Mouse (Mus musculus) naive thymus-derived CD4-positive, alpha-beta T cell, adult 2 months (primary cell): ENCODE data around the gene Wwp2.

Experiments
- DNase-seq: peaks from one replicate; pipeline ENCODE4 v3.0.0-alpha.2; 2011; ENCODE audit warnings: low read depth

Wwp2 gene

GRCm38 (mm10) chr8:107435962-107436831 is at the start of gene Wwp2:
Gene Wwp2, plus strand, starts transcription at chr8:107436365.
- DNase-seq, result peak; percentile 83

GRCm38 (mm10) chr8:107386642-107387041 is 49.5 kb upstream of the Wwp2 start:
- DNase-seq, result peak; percentile 64

- peak; percentile 22 for DNase-seq
Measured at GRCm38 (mm10) chr8:107387861-107388260, 48.3 kb upstream of the Wwp2 start.

- DNase-seq, result no peak
Measured at GRCm38 (mm10) chr8:107389557-107389956, 46.6 kb upstream of the Wwp2 start.

GRCm38 (mm10) chr8:107390476-107391135 is 45.6 kb upstream of the Wwp2 start:
- no peak for DNase-seq

GRCm38 (mm10) chr8:107391136-107391516 is 45.0 kb upstream of the Wwp2 start:
- no peak for DNase-seq

- DNase-seq, result no peak
Measured at GRCm38 (mm10) chr8:107395397-107395796, 40.8 kb upstream of the Wwp2 start.

DNA sequence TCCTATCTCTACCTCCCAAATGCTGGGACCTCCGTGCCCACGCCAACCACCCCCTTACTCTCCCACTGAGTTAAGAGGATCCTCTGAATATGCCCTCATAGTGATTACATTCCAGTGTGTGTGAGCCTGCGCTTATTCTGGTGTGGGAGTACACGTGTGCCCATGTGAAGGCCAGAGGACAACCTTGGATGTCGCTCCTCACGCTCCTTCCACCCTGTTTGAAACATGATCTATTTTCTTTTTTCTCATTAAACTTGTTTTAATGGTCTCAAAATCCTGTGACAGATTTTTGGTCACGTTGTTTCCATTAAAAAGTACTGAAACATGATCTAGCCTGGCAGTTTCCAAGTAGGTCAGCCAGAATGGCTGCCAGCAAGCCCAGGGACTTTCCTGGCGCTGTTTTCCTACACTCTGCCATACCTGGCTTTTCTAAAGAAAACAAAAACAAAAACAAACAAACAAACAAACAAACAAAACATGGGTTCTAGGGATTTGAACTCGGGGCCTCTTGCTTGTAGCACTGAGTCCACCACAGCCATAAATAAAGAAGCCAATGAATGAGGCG is 40.0 kb upstream of the Wwp2 start:
- no peak for DNase-seq

- no peak for DNase-seq
Measured at GRCm38 (mm10) chr8:107397665-107398064, 38.5 kb upstream of the Wwp2 start.

DNA sequence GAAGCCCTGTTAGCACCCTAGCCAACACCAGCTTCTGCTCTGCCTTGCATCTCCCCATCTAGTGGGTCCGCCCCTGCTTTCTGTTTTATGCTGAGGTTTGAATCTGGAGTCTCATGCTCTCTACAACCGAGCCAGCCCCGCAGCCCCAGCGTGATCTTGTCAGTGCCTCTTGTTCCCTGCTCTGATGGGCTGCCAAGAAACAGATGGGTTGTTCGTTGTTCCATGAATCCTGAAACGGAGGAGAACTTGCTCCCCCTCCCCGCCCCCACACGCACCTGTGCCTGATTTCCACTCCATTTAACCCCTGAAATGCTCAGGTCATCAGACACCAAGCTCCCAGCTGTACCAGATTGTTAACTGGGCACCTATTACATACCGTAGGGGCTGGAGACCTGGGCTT is 36.7 kb upstream of the Wwp2 start:
- DNase-seq, result no peak

DNA sequence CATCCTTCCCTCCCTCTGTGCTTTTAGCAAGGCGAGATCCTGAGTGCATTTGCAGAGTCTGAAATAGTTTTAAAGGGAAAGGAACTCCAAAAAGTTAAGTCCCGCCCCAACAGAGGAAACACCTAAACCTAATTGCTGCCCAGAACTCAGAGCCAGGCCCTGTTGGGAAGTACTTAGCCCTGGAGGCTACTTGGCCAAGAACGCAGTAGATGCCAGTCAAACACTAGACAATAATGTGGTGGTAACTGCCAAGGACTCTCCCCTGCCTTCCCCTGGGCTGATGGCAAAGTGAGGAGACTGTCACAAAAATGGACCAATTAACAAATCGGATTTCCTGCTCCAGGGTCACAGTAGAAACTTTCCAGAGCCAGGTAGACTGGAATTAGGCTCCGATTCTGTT is 34.3 kb upstream of the Wwp2 start:
- DNase-seq, result no peak

- peak; percentile 37 for DNase-seq
Measured at GRCm38 (mm10) chr8:107403038-107403781, 33.0 kb upstream of the Wwp2 start, which contains the start of gene Nqo1. Gene Nqo1, minus strand, starts transcription at chr8:107403206.

DNA sequence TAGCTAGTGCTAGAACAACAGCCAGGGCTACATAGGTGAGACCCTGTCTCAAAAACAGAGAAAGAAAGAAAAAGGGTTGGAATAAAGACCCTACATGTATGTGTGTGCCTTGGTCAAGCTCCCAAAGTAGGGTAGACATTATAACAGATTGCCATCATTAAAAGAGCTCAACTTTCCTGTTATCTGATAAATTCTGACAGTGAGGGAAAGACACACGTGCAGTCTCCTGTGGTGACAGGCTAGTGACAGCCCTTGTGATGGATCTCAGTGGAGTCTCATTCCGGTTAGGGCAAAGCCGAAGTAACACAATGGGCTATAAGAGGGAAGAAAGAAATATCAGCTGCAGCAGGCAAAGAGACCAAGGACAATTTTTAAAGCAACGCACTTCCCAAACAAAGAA is 32.1 kb upstream of the Wwp2 start:
- DNase-seq, result no peak

DNA sequence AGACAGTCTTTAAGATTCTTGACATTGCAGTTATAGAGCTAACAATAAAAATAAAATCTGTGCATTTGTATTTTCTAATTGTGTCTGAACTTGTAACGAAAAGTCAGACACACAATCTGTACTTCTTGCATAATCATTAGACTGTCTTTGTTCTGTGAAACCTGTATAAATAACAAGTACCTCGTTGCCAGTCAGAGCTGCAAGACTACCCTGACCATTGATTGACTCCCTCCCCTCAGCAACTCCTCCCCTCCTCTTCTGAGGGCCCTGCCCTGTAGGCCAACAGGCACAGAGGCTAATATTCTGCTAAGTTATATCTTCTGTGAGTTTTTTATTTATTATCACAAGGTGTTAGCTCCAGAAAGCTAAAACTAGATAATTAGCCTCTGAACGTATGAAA is 30.2 kb upstream of the Wwp2 start:
- no peak for DNase-seq

DNA sequence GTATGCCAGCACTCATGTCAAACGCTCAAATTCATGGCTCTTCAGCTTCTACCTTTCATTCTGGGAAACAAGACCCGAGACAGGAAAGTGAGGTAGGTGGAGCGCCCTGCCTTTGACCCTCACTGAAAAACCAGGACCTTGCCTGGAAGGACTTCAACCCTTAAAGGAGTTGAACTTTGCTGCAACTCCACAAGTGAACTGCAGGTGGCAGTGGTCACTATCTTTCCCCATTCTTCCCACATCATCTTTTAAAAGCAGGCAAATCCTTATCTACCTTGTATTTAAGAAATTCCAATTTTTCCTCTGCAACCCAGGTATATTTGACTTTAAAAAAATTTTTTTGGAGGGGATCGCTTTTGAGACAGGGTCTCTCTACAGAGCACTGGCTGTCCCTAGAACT is 24.8 kb upstream of the Wwp2 start:
- DNase-seq, result peak; percentile 53

DNA sequence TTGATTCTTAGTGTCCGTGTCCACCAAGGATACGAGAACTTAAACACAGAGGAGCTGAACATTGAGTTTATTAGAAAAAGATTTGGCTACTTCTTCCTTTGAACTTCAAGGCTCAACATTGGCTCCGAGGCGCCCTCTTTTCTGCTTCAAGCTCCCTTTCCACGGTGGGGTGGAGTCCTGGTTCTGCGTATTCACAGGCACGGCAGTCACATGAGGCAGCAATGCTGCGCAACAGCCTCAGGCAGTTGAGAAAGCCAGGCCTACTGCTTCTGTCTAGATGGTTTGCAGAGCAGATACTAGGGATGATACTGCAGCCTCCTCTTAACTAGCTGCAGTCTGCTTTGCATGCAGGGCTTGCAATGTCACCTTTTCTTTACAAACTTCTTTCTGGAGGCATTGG is 23.6 kb upstream of the Wwp2 start:
- no peak for DNase-seq

- no peak for DNase-seq
Measured at GRCm38 (mm10) chr8:107413881-107414280, 22.3 kb upstream of the Wwp2 start.

DNA sequence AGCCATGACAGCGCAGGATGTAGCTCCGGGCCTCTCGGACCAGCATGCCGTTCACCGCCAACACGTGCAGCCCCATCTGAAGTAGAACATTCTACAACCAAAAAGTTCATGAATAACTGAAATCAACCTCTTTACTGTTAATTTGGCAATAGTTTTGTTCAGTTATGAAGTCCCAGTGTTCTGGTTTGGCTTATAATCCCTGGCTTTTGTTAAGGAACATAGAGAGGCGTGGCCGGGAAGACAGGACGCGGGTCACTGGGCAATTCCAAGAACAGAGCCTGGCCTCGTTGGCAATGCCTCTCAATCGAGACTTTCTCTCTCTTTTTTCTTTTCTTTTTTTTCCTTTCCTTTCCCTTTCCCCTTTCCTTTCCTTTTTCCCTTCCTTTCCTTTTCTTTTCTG is 19.2 kb upstream of the Wwp2 start:
- no peak for DNase-seq

GRCm38 (mm10) chr8:107424176-107424575 is 12.0 kb upstream of the Wwp2 start:
- no peak for DNase-seq

DNA sequence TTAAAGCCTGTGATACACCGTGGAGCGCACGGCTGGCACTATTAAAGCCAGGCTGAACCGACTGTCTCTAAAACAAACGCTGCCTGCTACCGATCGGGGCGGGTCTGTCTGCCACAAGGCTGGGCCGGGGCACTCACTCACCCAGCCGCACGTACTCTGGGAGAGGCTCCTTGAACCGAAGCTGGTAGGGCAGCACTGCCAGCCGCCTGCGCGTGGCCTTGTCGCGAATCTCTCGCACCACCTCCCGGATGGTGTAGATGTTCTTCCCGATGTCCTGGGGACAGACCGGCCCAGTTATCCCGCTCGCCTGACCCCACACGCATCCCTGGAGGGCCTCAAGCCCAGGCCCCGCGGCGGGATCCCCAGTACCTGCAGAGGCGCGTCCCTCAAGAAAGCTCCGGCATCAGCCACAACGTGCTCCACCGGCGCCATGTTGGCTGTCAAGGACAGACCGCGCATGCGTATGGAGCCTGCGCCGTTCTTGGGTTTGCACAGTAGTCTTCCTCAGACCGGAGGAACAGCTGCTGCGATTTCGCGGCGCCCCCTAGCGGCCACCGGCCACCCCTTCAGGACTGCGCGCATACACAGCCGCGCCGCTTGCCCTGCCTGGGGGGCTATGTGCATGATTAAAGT is 11.5 kb upstream of the Wwp2 start, which contains the start of gene Nob1:
Gene Nob1 (minus strand): TSS at position 455 of the 633 bp plus-strand sequence.
- peak; percentile 99 for DNase-seq

DNA sequence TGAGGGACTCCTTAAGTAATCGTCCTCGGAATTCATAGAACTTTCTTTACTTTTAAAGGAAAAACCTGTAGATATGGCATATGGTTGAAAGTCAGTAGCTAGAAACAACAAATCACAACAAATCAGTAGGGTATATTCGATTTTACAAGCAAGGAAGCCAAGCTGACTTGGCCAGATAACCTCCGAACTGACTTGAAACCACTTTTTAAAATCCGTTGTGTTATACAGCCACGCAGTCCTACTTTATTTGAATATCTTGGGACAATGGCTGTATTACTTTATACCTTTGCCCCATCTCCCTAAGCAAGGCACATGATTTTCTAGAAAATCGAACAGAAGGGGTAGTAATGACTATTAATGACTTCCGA is 11.0 kb upstream of the Wwp2 start:
- no peak for DNase-seq

GRCm38 (mm10) chr8:107430821-107431220 is 5.3 kb upstream of the Wwp2 start:
- no peak for DNase-seq
